Mouse (Mus musculus) adrenal gland (tissue): Measurements from ENCODE around the gene Gm4303.
"Not testable (repeated sequence)": the region's sequence is repeated elsewhere in the genome, so short reads cannot be mapped to it uniquely, and the experiment has no call there.

ENCODE experiments used
- intact Hi-C: fragments of 180-260 bp; cut with DNase I; formaldehyde crosslinking; loops from one replicate; pipeline ENCODE4 v1.15.1; 2025
- long read RNA-seq, 2 experiments: library from polyadenylated mRNA; unstranded; transcript quantifications; one replicate each; pipeline ENCODE4 v2.0.0; 2020; ENCODE audit warnings: borderline replicate concordance in 1 of 2; ENCODE audit not compliant: insufficient replicate concordance in 1 of 2

Gm4303 gene
- long read RNA-seq, experiment 1, result 0 reads
- long read RNA-seq, experiment 2, result 0 reads

GRCm38 (mm10) chr10:100345672-100346071 is at the start of gene Gm4303:
Gm4303 (plus strand) TSS chr10:100345972.
- intact Hi-C loops, result not testable (repeated sequence)

GRCm38 (mm10) chr10:100296105-100296504 is 49.7 kb upstream of the Gm4303 start:
- intact Hi-C loops, result no loop called here

- intact Hi-C loops, result not testable (repeated sequence)
Observed at GRCm38 (mm10) chr10:100300106-100300505, 45.7 kb upstream of the Gm4303 start.

- intact Hi-C loops, result not testable (repeated sequence)
Observed at GRCm38 (mm10) chr10:100335376-100335775, 10.4 kb upstream of the Gm4303 start, which contains the start of gene Gm4301. Gm4301 (plus strand) TSS chr10:100335676.

DNA sequence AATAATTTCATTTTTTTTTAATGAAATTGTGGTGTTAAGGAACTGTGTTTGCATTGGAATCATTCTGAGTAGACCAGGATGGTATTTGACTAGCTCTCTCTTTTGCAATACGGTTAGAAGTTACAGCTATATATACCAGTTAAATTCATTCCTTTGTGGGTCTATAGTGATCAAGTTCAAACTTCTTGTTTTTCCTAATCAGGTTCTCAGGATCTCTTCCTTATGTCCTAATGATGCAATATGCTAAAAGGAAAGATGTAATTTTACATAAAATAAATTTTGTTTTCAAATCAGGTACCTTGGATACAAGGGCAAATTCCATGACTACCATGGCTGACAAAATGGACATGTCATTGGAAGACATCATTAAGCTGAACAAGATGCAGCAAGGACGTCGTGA is 5.2 kb upstream of the Gm4303 start, which contains the start of gene Gm4302:
Gm4302 (plus strand) TSS at position 301 of the 400 bp plus-strand sequence.
- intact Hi-C loops, result not testable (repeated sequence)

- intact Hi-C loops, result not testable (repeated sequence)
Observed at GRCm38 (mm10) chr10:100350793-100351192, 5.0 kb downstream of the Gm4303 start, which contains the start of gene Gm4305. Gm4305 (plus strand) TSS chr10:100351093.

GRCm38 (mm10) chr10:100356841-100357240 is 11.1 kb downstream of the Gm4303 start:
- intact Hi-C loops, result not testable (repeated sequence)

DNA sequence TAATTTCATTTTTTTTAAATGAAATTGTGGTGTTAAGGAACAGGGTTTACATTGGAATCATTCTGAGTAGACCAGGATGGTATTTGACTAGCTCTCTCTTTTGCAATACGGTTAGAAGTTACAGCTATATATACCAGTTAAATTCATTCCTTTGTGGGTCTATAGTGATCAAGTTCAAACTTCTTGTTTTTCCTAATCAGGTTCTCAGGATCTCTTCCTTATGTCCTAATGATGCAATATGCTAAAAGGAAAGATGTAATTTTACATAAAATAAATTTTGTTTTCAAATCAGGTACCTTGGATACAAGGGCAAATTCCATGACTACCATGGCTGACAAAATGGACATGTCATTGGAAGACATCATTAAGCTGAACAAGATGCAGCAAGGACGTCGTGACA is 15.3 kb downstream of the Gm4303 start, which contains the start of gene Gm4307:
Gm4307 (plus strand) TSS at position 301 of the 400 bp plus-strand sequence.
- intact Hi-C loops, result not testable (repeated sequence)

GRCm38 (mm10) chr10:100382460-100382859 is 36.7 kb downstream of the Gm4303 start, which contains the start of gene Gm4312:
Gm4312 (minus strand) TSS chr10:100382560.
- intact Hi-C loops, result not testable (repeated sequence)
